Mouse (Mus musculus) v-Abl transformed pro-B cells (cell line): Measurements from ENCODE around the gene Mal.

Experiments used
- in situ Hi-C, 2 experiments: fragments of 400-800 bp; cut with MboI; formaldehyde crosslinking; loops; one replicate each; pipeline ENCODE4 v1.15.1; 2025; ENCODE audit not compliant: unreplicated experiment in 2 of 2

Gene Mal

GRCm38 (mm10) chr2:127625659-127626058 is 30.8 kb downstream of the Mal start:
- in situ Hi-C loops: no loop called here

GRCm38 (mm10) chr2:127624786-127625185 is 31.7 kb downstream of the Mal start:
- in situ Hi-C loops: loop anchor here in 1 of 2 experiments (25.0 kb wide), 1 partner anchor 238 kb away; no protein-coding TSS in a partner anchor

- in situ Hi-C loops: loop anchor here in 1 of 2 experiments (25.0 kb wide), 1 partner anchor 240 kb away; no protein-coding TSS in a partner anchor
Observed at GRCm38 (mm10) chr2:127622065-127622464, 34.4 kb downstream of the Mal start.

- in situ Hi-C loops: loop anchor here in 1 of 2 experiments (25.0 kb wide), 1 partner anchor 243 kb away; no protein-coding TSS in a partner anchor
Observed at GRCm38 (mm10) chr2:127619311-127619710, 37.2 kb downstream of the Mal start.

GRCm38 (mm10) chr2:127612288-127612687 is 44.2 kb downstream of the Mal start:
- in situ Hi-C loops: loop anchor here in 1 of 2 experiments (25.0 kb wide), 1 partner anchor 250 kb away; no protein-coding TSS in a partner anchor

- in situ Hi-C loops: loop anchor here in 1 of 2 experiments (25.0 kb wide), 1 partner anchor 251 kb away; no protein-coding TSS in a partner anchor
Observed at GRCm38 (mm10) chr2:127611386-127611785, 45.1 kb downstream of the Mal start.

GRCm38 (mm10) chr2:127608986-127609385 is 47.5 kb downstream of the Mal start:
- in situ Hi-C loops: loop anchor here in 1 of 2 experiments (10.0 to 25.0 kb wide), 2 partner anchors 253 to 966 kb away; no protein-coding TSS in a partner anchor

- in situ Hi-C loops: loop anchor here in 1 of 2 experiments (10.0 to 25.0 kb wide), 2 partner anchors 254 to 967 kb away; no protein-coding TSS in a partner anchor
Observed at GRCm38 (mm10) chr2:127608234-127608633, 48.3 kb downstream of the Mal start.

GRCm38 (mm10) chr2:127605203-127605602 is 51.3 kb downstream of the Mal start:
- in situ Hi-C loops: loop anchor here in 1 of 2 experiments (10.0 to 25.0 kb wide), 2 partner anchors 257 to 970 kb away; no protein-coding TSS in a partner anchor

- in situ Hi-C loops: loop anchor here in 1 of 2 experiments (10.0 to 25.0 kb wide), 2 partner anchors 259 to 971 kb away; no protein-coding TSS in a partner anchor
Observed at GRCm38 (mm10) chr2:127603383-127603782, 53.1 kb downstream of the Mal start.

- in situ Hi-C loops: loop anchor here in 1 of 2 experiments (10.0 kb wide), 1 partner anchor 1104 kb away; the partner anchor contains the start of gene Mertk
Observed at GRCm38 (mm10) chr2:127590840-127591239, 65.7 kb downstream of the Mal start.

GRCm38 (mm10) chr2:127590204-127590603 is 66.3 kb downstream of the Mal start:
- in situ Hi-C loops: loop anchor here in 1 of 2 experiments (10.0 kb wide), 1 partner anchor 1105 kb away; the partner anchor contains the start of gene Mertk

GRCm38 (mm10) chr2:127588897-127589296 is 67.6 kb downstream of the Mal start:
- in situ Hi-C loops: no loop called here

- in situ Hi-C loops: no loop called here
Observed at GRCm38 (mm10) chr2:127587514-127587844, 69.0 kb downstream of the Mal start.

- in situ Hi-C loops: no loop called here
Observed at GRCm38 (mm10) chr2:127586694-127587513, 69.6 kb downstream of the Mal start, which contains the start of the genes Zfp661 and Mrps5. Zfp661 (minus strand) TSS chr2:127587094. Mrps5 (plus strand) TSS chr2:127587222.

- in situ Hi-C loops: no loop called here
Observed at GRCm38 (mm10) chr2:127584436-127584858, 72.0 kb downstream of the Mal start.
